Mouse (Mus musculus) midbrain, embryonic 16.5 days (tissue): ENCODE results near the gene Pspn. TPM values are rescaled to one million over a fixed set of nuclear protein-coding genes. Genes with fewer than 3 reads are reported as not detected.

Source experiments
- ATAC-seq: fragments of 200-750 bp; cut with Nextera tagmentation; 2 replicates; pipeline ENCODE4 v1.8.0; 2017; ENCODE audit warnings: moderate TSS enrichment
- H3K27ac ChIP-seq: fragments of 300-500 bp; sonication (generic); 2 replicates; pipeline ENCODE4 v1.5.1; 2014; ENCODE audit warnings: mild to moderate bottlenecking, low read length, mixed read lengths
- H3K27me3 ChIP-seq: fragments of 300-500 bp; sonication (generic); 2 replicates; pipeline ENCODE4 v1.6.1; 2014; ENCODE audit warnings: low read depth, low read length, mixed read lengths; ENCODE audit not compliant: control insufficient read depth, insufficient read depth
- H3K36me3 ChIP-seq: fragments of 300-500 bp; sonication (generic); 2 replicates; pipeline ENCODE4 v1.6.1; 2014; ENCODE audit warnings: mild to moderate bottlenecking, low read length, moderate library complexity, mixed read lengths; ENCODE audit not compliant: control insufficient read depth, insufficient read depth
- H3K4me1 ChIP-seq: fragments of 300-500 bp; sonication (generic); 2 replicates; pipeline ENCODE4 v1.6.1; 2014; ENCODE audit warnings: mild to moderate bottlenecking, low read length, mixed read lengths; ENCODE audit not compliant: control insufficient read depth, insufficient read depth
- H3K4me2 ChIP-seq: fragments of 300-500 bp; sonication (generic); 2 replicates; pipeline ENCODE4 v1.6.1; 2014; ENCODE audit warnings: mild to moderate bottlenecking, low read length, mixed read lengths
- H3K4me3 ChIP-seq: fragments of 300-500 bp; sonication (generic); 2 replicates; pipeline ENCODE4 v1.5.1; 2014; ENCODE audit warnings: low read depth, mild to moderate bottlenecking, low read length, moderate library complexity, mixed read lengths
- H3K9ac ChIP-seq: fragments of 300-500 bp; sonication (generic); 2 replicates; pipeline ENCODE4 v1.6.1; 2014; ENCODE audit warnings: low read depth, low read length, mixed read lengths
- H3K9me3 ChIP-seq: fragments of 300-500 bp; sonication (generic); replicated peaks from 2 replicates; pipeline ENCODE4 v1.6.1; 2014; ENCODE audit warnings: mild to moderate bottlenecking, low read length, mixed read lengths; ENCODE audit not compliant: control insufficient read depth, poor library complexity, severe bottlenecking
- WGBS: fragments of 180-500 bp; shearing (Covaris S2); extraction: QIAGEN DNeasy Blood & Tissue Kit; methylation state at CpG from one replicate; pipeline ENCODE4 v1.1.7; 2014; 5-methylcytosine and 5-hydroxymethylcytosine counted together
- polyA plus RNA-seq: library from polyadenylated mRNA; unstranded; fragments of >200 nt; fragmentation: Nextera tagmentation; extraction: Ambion mirVana; gene quantifications from 2 replicates; pipeline ENCODE4 v1.2.1, GENCODE M21; 2015

Pspn gene
- polyA plus RNA-seq, 1 experiment from 2014 or later = 0.74 TPM

- no peak overlapping the region for H3K4me2 ChIP-seq
- no peak overlapping the region for H3K27ac ChIP-seq
- H3K4me1 ChIP-seq = no peaks in the 10 kb centered on the region
- no peak overlapping the region for H3K4me3 ChIP-seq
- ATAC-seq = no peak
- no peak overlapping the region for H3K9ac ChIP-seq
- H3K36me3 ChIP-seq = peaks cover 33% of the 10 kb centered on the region
- no peaks in the 10 kb centered on the region for H3K9me3 ChIP-seq
- H3K27me3 ChIP-seq = no peaks in the 10 kb centered on the region
- 98% methylated on average over 7 of the region's 7 CpGs for WGBS
These were observed 4.2 kb upstream of the Pspn start for GRCm38 (mm10) chr17:57003994-57004393.

DNA sequence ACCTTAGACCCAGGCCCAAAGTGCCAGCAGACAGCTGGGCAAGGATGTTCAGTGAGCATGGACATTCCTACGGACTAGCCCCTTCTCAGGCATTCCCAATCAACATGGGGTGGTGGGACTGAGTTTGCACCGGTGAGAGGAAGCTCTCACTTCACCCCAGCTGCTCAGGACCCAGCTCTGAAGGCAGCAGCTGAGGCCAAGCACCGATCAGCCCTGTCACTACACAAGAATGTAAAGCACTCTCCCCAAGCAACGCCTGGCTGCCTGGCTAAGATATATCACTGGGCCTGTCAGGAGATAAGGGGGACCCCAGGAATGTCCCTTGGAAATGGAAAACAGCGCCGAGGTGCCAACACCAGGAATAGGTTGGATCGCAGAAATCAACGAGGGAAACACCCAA, 1.4 kb upstream of the Pspn start:
- 80% methylated on average over 8 of the region's 8 CpGs for WGBS
- Histone ChIP-seq H3K9ac (no peak overlapping the region), H3K4me3 (no peak overlapping the region), H3K9me3 (no peaks in the 10 kb centered on the region), H3K27ac (no peak overlapping the region), H3K36me3 (peaks cover 24% of the 10 kb centered on the region), H3K4me1 (peaks cover 7% of the 10 kb centered on the region), H3K27me3 (no peaks in the 10 kb centered on the region), H3K4me2 (no peak overlapping the region)
- ATAC-seq = no peak

- Histone ChIP-seq H3K4me3 (no peak overlapping the region), H3K4me1 (peaks cover 7% of the 10 kb centered on the region), H3K9ac (no peak overlapping the region), H3K27me3 (no peaks in the 10 kb centered on the region), H3K36me3 (peaks cover 24% of the 10 kb centered on the region), H3K4me2 (no peak overlapping the region), H3K27ac (no peak overlapping the region), H3K9me3 (no peaks in the 10 kb centered on the region)
- 92% methylated on average over 9 of the region's 9 CpGs for WGBS
- no peak for ATAC-seq
These were observed 404 bp downstream of the Pspn start for GRCm38 (mm10) chr17:56999414-56999813.

DNA sequence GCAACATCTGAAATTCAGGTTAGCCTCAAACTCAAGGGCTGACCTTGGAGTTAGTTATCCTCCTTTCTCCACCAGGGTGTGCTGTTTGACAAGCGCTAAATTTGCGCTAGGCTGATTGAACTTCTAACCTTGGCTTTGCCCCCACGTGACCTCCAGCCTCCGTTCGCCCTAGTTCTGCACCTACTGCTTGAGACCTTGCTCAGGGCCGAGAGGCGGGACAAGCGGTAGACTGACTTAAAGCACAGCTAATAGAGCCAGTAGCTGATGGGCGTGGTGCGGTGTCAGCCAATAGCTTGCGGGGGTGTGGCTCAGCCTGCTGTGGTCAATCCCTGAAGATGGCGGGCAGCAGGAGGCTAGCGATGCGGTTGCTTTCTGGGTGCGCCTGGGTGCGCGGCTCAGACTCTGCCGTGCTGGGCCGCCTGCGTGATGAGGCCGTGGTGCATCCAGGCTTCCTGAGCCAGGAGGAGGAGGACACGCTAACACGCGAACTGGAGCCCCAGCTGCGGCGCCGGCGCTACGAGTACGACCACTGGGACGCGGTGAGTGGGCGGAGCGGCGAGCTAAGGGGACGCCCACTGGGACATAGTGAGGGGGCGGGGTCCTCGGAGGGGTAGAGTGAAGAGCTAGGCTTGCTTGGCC, 2.7 kb downstream of the Pspn start, which contains the start of gene Alkbh7:
TSS of gene Alkbh7 (plus strand) at position 311 of the 639 bp plus-strand sequence.
- H3K36me3 ChIP-seq = peaks cover 21% of the 10 kb centered on the region
- H3K4me3 ChIP-seq = peak within 1 kb of the TSS; percentile 67
- peaks cover 7% of the 10 kb centered on the region for H3K4me1 ChIP-seq
- 0% methylated on average over 38 of the region's 38 CpGs for WGBS
- no peaks in the 10 kb centered on the region for H3K9me3 ChIP-seq
- H3K27ac ChIP-seq = peak within 1 kb of the TSS; percentile 78
- ATAC-seq = peak; percentile 97
- peak within 1 kb of the TSS; percentile 78 for H3K4me2 ChIP-seq
- no peaks in the 10 kb centered on the region for H3K27me3 ChIP-seq
- peak within 1 kb of the TSS; percentile 66 for H3K9ac ChIP-seq

- peak; percentile 0; the same call in 1 of the 2 replicates for ATAC-seq
- peaks cover 7% of the 10 kb centered on the region for H3K4me1 ChIP-seq
- no peaks in the 10 kb centered on the region for H3K9me3 ChIP-seq
- 82% methylated on average over 2 of the region's 2 CpGs for WGBS
- peaks cover 21% of the 10 kb centered on the region for H3K36me3 ChIP-seq
- H3K4me2 ChIP-seq = peak overlapping the region; percentile 78; the same call in 1 of the 2 replicates
- H3K9ac ChIP-seq = no peak overlapping the region
- peak overlapping the region; percentile 67; the same call in 1 of the 2 replicates for H3K4me3 ChIP-seq
- H3K27me3 ChIP-seq = no peaks in the 10 kb centered on the region
- H3K27ac ChIP-seq = 0 out of 2 replicates have a peak overlapping the region, but pooled peaks have one; percentile 78
These were observed 3.3 kb downstream of the Pspn start for GRCm38 (mm10) chr17:56996506-56996905.

GRCm38 (mm10) chr17:56995046-56995445, 4.8 kb downstream of the Pspn start:
- peaks cover 13% of the 10 kb centered on the region for H3K4me1 ChIP-seq
- no peaks in the 10 kb centered on the region for H3K27me3 ChIP-seq
- no peak overlapping the region for H3K9ac ChIP-seq
- no peak for ATAC-seq
- H3K36me3 ChIP-seq = peaks cover 21% of the 10 kb centered on the region
- H3K9me3 ChIP-seq = no peaks in the 10 kb centered on the region
- no peak overlapping the region for H3K27ac ChIP-seq
- WGBS = 89% methylated on average over 8 of the region's 8 CpGs
- H3K4me2 ChIP-seq = no peak overlapping the region
- H3K4me3 ChIP-seq = no peak overlapping the region

- H3K4me2 ChIP-seq = peak overlapping the region; percentile 67
- 81% methylated on average over 2 of the region's 2 CpGs for WGBS
- no peaks in the 10 kb centered on the region for H3K9me3 ChIP-seq
- peak overlapping the region; percentile 78 for H3K4me3 ChIP-seq
- peaks cover 16% of the 10 kb centered on the region for H3K36me3 ChIP-seq
- no peaks in the 10 kb centered on the region for H3K27me3 ChIP-seq
- ATAC-seq = no peak
- peak overlapping the region; percentile 95 for H3K9ac ChIP-seq
- peaks cover 6% of the 10 kb centered on the region for H3K4me1 ChIP-seq
- no peak overlapping the region for H3K27ac ChIP-seq
These were observed 8.9 kb downstream of the Pspn start for GRCm38 (mm10) chr17:56990966-56991365.

DNA sequence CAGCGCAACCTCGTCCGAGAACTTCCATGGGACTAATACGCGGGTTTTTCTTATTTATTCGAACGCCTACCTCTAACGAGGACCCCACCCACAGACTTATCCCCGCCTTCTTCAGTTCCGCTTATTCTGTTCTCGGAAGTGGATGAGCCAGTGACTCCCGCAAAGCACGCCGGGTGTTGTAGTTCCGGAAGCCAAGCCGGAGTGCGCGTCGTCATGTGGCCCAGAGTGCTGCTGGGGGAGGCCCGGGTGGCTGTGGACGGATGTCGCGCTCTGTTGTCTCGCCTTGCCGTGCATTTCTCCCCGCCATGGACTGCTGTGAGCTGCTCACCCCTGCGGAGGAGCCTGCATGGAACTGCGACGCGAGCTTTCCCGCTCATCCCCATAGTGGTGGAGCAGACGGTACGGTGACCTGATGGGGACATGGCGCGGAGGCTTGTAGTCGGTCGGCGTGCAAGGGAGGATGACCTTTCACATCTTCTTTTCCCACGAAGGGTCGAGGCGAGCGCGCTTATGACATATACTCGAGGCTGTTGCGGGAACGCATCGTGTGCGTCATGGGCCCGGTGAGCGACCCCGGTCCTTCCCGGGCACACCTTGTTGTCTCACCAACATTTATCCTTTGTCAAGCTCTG, 9.6 kb downstream of the Pspn start, which contains the start of gene Clpp:
TSS of gene Clpp (plus strand) at position 191 of the 632 bp plus-strand sequence.
- Histone ChIP-seq H3K4me2 (peak within 1 kb of the TSS; percentile 89), H3K9ac (peak within 1 kb of the TSS; percentile 95), H3K4me3 (peak within 1 kb of the TSS; percentile 78), H3K9me3 (no peaks in the 10 kb centered on the region), H3K36me3 (peaks cover 11% of the 10 kb centered on the region), H3K4me1 (peaks cover 6% of the 10 kb centered on the region), H3K27ac (peak within 1 kb of the TSS; percentile 91), H3K27me3 (no peaks in the 10 kb centered on the region)
- under 1% methylated on average over 52 of the region's 52 CpGs for WGBS
- peak; percentile 96 for ATAC-seq
